Mouse (Mus musculus) right cerebral cortex, adult 2 months (tissue): ENCODE measurements around the gene Cdh12.

ENCODE experiments used
- DNase-seq, 2 experiments: peaks; one replicate each; pipeline ENCODE4 v3.0.0; 2021 to 2022; ENCODE audit warnings: low spot score in 2 of 2

Gene Cdh12

DNA sequence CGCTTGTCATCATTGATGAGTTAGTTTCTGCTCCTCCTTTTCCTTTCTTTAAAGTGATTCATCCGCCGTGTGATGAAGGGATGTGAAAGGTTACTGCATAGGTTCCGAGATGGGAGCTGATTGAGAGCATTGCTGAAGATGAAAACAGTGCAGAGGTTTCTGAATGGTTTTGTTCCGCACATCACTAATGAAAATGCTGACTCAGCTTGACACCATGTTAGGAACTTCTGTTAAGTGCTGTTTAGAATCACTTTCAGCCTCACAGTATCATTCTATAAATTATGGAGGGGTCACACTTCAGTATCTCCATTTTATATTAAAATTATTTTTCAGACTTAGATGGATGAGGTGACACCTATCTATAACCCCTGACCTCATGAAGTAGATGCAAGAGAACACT is 247.2 kb downstream of the Cdh12 start:
- DNase-seq = no peak

DNA sequence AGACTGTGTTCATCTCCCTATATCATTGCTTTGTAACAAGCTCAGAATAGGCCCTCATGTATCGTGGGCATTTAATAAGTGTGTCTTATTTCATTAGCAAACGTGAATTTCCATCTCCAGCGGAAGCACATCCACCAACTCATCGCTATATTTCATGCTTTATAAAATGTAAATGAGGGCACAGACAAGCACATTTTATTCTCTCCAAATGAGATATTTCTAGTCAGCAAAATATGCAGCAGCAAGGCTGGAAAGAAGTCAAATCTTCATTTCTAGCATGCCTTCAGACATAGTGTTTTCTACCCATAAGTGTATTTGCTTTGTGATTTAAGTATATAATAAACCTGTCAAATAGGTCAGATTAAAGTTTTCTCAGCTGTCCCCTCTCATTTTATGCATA is 262.8 kb downstream of the Cdh12 start:
- no peak for DNase-seq

DNA sequence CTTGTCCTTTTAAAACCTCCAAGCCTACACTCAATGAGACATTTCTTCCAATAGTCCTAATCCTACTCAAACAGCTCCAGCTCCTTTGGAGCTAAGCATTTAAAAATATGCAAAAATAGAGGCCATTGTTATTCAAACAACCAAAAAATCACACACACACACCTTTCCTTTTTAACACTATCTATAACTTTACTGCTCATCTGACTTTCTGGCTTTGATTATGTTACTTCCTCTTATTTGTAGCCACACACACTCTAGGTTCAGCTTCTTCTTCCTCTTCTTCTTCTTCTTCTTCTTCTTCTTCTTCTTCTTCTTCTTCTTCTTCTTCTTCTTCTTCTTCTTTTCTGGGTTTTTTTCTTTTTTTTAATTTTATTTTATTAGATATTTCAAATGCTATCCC is 323.2 kb downstream of the Cdh12 start:
- DNase-seq = no peak

DNA sequence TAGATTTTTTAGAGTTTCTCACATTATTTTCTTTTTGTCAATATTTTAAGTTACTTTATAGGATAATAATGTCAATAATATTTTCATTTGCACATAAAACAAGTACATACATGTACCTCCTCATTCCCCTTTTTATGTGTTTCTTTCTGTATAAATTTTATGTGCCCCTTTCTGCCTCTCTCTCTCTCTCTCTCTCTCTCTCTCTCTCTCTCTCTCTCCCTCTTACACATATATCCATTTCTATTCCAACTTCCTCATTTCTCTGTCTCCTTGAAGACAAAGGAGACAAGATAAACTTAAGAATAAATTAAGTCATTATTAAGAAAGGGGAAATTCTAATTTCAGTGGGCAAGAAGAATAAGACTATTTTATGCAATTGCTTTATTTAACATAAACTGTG is 324.4 kb downstream of the Cdh12 start:
- no peak for DNase-seq

DNA sequence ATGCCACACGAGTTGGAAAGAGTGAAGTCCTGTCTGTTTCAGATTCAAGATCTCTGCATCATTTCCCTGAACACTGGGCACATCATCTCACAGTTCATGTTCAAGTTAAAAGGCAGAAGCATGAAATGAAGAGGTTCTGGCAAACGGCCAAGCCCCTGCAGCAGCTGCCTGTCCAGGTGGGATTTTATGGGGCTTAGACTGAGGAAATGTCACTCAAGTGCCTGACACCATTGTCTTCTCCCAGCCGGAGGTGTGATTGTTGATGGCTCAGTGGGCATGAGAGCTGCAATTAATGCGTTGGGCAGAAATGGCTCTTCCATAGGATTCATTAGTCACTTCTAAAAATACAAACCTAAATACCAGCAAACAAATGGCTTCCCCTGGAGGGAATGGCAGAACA is 347.9 kb downstream of the Cdh12 start:
- DNase-seq = no peak

DNA sequence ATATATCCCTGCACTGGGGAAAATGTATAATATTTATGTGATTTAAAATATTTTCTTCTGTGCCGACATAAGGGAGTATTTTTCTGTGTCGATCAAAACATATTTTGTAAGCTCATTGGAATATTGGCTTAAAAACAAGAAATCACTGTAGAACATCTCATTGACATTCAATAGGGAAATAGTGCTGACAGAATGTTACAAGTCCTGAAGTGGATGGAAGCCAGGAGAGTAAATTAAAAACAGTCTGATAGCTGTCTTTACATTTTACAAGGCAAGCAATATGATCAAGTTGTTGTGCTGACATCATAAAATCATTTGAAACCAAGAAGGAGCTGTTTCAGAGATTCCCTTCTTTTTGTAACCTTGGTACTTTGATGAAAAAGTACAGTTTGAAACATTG is 349.5 kb downstream of the Cdh12 start:
- no peak for DNase-seq

DNA sequence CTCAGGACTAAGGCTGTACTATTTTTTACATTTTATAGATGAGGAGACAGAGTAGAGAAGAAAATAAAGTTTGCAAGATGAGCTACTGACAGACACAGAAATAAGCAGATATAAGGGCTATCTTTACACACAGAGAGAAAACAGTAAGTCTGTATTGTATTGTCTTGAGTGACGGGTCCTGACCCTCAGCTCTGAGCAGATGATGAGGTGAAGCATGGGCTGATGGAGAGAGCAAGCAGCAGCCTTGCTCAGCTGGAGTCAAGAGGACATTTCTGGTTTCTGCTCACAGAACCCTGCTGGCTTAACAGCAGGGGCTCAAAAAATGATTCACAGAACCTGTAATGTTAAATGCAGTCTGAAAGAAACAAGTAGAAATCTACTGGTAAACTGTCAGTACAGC is 386.8 kb downstream of the Cdh12 start:
- DNase-seq = no peak

DNA sequence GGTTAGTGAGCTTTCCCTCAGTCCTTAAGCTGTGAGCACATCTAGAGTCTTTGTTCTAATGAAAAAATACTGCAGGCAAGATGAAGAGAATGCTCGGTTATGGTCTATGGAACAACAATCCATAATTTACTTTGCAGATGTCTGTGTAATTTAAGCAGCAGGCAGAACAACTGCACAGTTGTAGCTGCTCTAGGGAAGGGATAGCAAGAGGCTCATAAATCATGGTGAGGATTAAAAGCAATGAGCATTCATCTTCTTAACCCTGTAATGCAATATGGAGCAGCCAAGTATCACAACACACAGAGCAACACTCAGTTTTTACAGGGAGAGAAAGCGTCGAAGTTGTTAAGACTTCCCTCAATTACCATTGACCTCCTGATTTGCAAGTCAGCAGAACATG is 387.9 kb downstream of the Cdh12 start:
- no peak for DNase-seq

DNA sequence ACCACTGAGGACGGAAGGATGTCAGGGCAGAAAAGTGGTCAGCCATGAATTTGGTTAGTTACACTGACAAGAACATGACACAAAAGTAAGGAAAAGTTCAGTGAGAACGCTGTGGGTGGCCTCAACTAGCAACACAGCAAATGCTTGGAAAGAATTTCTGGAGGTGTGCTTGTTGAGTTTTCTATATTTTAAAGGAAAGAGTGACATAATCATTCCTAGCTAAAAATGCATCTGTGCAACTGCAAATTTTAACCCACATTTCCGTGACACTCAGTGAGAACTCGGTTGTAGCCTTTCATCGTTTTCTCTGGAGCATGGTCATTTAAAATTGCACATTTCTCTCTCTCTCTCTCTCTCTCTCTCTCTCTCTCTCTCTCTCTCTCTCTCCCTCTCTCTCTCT is 392.4 kb downstream of the Cdh12 start:
- peak; percentile 14 to 18 for DNase-seq

DNA sequence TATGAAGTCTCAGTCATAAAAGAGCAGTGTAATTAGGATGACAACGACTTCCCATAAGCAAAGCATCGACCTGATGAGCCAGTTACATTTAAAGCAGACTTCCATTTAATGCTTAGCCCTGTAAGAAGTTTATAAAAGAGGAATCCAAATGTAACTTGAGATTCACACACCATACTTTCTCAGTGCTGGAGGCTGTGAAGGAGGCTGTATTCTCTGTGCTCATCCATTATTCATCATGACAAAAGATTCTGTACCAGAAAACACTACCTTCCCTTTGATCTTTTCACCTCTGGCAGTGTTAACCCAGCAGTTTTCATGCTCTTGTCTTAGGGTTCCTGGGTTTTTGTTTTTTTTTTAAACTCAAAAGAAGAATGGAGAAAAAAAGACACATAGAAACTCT is 414.0 kb downstream of the Cdh12 start:
- no peak for DNase-seq

DNA sequence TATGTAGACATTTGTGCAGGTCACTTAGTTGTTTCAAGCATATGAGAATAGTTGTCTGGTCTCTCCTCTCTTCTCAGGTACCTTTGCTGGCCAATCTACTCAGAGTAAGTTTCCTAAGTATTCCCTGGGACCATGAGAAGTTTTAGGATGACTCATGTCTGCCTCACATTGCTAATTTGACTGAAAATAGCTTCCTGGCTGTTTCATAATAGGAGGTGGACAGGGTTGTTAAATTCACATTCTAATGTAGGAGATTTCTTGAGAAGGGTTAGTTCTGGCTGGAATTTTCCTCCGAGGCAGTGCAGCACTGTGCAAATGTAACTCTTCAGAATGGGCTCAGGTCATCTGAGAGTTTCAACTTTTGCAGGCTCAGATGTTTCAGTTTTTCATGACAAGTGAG is 423.5 kb downstream of the Cdh12 start:
- no peak for DNase-seq

DNA sequence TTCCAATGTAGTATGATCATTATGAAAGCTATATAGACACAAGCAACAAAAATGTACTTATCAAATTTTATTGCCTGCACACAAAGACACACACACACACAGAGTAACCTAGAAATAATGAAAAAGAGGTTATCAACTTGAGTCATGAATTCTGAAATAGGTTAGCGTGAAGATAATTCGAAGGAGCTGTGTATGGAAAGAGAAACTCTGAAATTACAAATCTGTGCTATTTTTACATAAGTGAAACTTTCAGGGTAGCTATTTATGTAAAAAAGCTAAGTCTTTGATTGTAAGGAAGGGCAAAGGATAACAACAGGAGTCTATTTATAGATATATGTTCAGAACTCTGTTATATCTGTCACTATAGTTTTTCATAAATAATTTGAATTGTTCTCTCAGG is 427.9 kb downstream of the Cdh12 start:
- no peak for DNase-seq

DNA sequence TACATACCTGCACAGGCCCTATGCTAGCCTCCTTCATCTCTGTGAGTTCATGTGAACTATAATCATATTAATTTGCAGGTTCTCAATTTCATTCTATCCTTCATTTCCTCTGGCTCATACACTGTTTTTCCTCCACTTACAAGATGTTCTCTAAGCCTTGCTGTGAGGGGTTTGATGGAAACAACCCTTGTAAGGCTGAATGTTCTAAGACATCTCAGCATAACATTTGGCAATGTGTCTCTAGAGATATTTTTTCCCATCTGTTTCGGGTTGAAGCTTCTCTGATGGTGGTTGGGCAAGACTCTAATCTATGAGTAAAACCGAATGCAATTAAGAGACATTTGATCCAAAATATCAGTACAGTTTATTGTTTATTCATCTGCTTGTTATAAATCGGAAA is 444.4 kb downstream of the Cdh12 start:
- DNase-seq = no peak

DNA sequence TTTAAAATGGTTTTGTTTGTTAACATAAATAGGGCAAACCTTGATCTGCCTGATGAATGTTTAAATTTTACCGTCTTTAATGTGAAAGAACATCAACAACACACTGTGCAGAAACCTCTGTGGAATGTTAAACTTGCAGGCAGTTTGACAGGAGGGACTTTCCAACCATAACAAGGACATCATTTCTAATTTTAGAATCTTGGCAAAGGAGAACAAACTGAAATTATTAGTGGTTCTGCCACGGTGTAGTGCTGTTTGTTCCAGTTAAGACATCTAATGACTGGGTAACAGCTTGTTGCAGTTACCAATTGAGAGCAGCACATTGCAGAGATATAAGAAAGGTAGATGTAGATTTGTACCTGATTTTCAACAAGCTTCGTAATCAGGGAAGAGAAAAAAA is 453.5 kb downstream of the Cdh12 start:
- no peak for DNase-seq

DNA sequence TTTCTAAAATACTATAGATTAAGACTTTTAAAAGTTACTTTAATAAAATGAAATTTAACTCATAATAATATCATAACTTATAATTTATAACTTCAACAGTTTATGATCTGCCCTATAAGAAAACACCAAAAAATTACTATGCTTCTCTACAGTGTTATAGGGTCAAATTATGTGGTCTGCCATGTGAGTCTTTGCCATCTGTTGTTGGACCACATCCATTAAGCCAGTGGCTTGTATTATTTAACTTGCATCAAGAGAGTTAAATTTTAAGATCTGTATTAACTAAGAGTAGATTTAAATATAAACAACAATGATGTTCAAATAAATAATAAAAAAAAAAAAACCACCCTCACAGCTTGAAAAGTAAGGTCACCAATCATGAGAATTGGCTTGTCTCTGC is 479.2 kb downstream of the Cdh12 start:
- DNase-seq = no peak

DNA sequence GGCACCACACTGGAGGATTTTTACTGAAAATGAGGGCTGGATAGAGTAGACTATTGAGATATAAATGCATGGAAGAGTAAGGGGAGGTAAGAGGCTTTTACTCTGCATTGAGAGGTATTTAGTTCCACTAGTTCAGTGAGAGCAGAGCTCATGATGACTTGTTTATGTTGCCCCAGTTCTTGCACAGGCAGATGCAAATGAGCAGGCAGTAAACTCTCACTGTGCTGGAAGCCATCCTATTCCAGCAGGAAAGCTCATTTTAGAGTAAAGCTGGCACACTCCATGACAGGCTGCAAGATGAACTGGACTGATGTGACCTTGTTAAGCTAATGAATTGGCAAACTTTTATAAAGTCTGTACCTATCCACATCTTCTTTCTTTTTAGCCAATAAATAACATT is 494.9 kb downstream of the Cdh12 start:
- no peak for DNase-seq

DNA sequence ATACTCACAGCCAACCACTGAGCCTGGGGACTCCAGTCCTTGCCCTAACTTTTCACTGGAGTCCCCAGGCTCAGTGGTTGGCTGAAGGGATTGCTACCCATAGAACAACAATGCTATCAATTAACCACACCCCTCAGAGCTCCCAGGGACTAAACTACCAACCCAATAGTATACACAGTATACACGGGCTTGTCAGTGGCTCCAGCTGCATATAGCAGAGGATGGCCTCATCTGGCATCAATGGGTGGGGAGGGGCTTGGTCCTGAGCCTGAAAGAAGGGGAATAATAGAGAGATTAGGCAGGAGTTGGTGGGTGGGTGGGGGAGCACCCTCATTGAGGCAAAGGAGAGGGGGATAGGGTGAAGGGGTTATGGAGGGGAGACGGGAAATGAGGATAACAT is 518.4 kb downstream of the Cdh12 start:
- DNase-seq = no peak

DNA sequence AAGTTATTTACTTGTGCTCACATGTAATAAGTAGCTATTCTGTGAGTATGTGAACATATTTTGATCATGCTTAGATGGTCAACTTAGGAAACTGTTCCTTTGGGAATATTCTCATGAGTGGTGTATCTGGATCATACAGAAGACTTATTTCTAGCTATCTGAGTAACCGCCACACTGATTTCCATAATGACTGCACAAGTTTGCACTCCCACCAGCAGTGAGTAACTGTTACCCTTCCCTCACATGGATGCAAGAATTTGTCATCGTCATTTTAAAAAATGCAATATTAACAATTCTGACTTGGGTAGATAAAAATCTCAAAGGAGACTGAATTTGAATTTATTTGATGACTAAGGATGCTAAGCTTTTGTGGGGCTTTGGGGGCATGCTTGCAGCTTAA is 522.0 kb downstream of the Cdh12 start:
- DNase-seq = peak; percentile 15 to 20

DNA sequence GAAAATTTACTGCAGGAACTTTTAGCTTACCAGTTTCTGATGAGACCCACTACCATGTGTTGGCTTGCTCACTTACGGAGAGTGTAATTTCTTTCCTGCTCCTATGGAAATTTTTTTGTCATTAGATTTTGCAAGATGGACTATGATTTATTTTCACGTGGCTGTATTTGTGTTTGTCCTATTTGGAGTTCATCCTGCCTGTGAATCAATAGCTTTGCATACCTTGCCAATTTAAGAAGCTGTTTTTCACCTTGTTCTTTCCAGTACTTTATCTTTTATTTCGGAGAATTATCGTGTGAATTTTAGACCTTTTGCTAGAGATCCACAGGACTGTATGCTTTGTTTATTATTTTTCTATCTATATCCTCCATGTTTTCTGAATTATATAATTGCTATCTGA is 551.5 kb downstream of the Cdh12 start:
- DNase-seq = no peak

DNA sequence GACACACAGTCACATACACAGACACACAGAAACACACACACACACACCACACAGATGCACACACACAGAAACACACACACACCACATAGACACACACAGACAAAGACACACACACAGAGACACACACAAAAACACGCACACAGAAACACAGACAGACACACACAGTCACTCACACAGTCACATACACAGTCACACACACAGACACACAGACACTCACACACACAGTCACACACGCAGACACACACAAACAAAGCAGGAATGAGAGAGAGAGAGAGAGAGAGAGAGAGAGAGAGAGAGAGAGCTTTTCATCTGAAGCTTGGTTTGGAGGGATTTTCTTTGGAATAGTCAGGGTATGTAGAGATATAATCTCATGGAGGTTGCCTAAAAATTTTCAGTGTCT is 558.9 kb downstream of the Cdh12 start:
- no peak for DNase-seq

DNA sequence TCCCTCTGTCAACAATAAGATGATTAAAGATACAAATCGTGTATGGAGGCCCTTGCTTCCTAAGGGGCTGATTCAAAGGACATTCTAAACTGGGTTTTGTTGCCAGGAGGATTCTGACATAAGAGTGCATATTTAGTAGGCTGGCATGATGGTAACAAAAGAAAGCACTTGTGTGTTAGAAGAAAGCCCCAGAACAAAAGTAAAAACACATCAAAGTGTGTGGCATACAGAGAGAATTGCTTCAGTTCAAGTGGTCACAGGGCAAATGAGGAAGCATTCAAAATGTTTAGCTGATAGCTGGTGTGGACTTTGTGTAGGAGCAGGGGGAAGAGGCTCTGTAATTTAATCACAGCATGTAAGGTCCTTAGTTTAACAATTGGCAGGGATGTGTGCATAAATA is 559.4 kb downstream of the Cdh12 start:
- no peak for DNase-seq

DNA sequence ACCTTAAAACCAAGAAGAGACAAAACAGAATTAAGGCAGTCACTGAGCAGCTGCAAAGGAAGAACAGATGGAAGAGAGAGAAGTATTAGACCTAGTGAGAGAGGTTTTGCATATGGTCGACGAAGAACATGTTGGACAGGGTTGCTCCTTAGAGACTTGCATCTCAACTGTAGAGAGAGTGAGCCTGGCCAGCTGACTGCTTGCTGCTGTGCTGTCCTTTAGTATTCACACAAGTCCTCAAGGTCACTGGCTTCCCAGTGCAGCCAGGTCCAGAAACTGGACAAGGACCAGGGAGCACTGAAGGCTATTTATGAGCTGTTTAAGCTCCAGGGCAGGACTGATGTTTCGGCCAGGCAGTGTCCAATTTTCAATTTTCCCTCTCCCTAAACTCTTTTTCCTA is 559.9 kb downstream of the Cdh12 start:
- DNase-seq = no peak

DNA sequence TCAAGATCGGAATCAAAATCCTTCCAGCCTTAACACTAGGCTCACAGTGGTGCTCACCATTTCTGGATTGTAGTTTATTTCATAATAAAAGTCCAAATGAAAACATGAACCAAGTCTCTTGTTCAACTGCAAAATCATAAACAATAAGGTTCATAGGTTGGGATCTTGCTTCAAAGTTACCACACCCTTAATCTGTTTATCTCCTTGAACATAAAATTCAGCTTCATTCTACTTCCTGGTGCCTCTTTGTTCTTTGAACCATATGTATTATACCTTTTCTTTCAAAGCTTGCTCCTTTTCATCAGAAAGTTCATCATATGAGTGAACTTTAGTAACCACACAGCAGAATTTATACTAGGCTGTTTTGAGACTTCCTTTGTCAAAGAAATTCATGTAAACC is 614.6 kb downstream of the Cdh12 start:
- DNase-seq = no peak

DNA sequence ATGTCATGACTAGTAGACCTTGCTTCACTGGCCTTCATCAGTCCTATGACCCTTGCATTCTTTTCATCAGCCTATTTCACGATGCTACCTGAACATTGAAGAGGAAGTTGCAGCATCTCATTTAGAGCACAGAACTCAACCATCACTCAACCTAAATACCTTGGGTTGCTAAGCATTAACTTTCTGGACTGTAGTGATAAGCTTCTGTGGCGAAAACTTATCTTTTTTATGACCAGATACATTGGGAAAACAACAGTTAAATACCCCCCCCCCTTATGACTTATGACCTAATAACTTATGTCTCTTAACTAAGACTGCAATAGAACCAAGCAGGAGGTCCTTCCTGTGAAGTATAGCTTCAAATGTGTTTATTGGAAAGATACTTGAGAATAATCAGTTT is 620.2 kb downstream of the Cdh12 start:
- no peak for DNase-seq

DNA sequence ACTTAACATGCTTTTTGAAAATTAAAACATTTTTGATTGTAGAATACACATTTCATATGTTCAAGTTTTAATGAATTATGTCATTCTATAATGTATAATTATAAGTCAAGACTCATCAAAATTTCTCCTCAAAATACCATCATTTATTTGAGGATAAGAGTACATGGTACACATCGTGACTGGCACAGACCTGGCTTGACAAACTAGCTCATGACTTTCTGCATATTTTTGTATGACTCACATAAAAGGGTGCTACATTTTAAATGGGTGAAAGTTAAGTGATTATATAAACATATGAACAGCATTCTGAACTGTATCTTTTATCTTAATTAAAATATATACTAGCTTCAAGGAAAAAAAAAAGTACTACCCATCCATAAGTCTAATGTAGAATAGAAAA is 643.8 kb downstream of the Cdh12 start:
- DNase-seq = no peak
